Mouse (Mus musculus): Measurements from ENCODE around the gene Pde6g. TPM values are rescaled to one million over a fixed set of nuclear protein-coding genes. Genes with fewer than 3 reads are reported as not detected.
"Not testable (repeated sequence)": the region's sequence is repeated elsewhere in the genome, so short reads cannot be mapped to it uniquely, and the experiment has no call there.

Gene Pde6g
- polyA plus RNA-seq, 1 experiment from 2014 or later = 0.13 TPM

- Histone ChIP-seq H3K9ac (ENCODE audit: low read depth, low read length) (no peak overlapping the region), H3K4me2 (ENCODE audit: low read depth, low read length) (no peak overlapping the region), H3K4me1 (ENCODE audit: control insufficient read depth, low read depth, low read length) (no peaks in the 10 kb centered on the region; the same call in 1 of the 2 replicates), H3K27me3 (ENCODE audit: control insufficient read depth, insufficient read depth, low read depth, low read length) (no peaks in the 10 kb centered on the region), H3K36me3 (ENCODE audit: control insufficient read depth, insufficient read depth) (peaks cover 67% of the 10 kb centered on the region), H3K9me3 (replicated peaks; ENCODE audit: control insufficient read depth, low read length) (no peaks in the 10 kb centered on the region), H3K27ac (ENCODE audit: low read length) (no peak overlapping the region), H3K4me3 (ENCODE audit: low read depth, low read length) (no peak overlapping the region)
- ATAC-seq (ENCODE audit: low read depth) = no peak
- WGBS (ENCODE audit: insufficient replicate concordance) = 84% methylated on average over 1 of the region's 1 CpGs
Measured at GRCm38 (mm10) chr11:120418592-120418991, 34.7 kb downstream of the Pde6g start.

GRCm38 (mm10) chr11:120417852-120418251 lies 35.4 kb downstream of the Pde6g start:
- no peak overlapping the region for H3K9ac ChIP-seq (ENCODE audit: low read depth, low read length)
- 85% methylated on average over 7 of the region's 7 CpGs for WGBS (ENCODE audit: insufficient replicate concordance)
- no peaks in the 10 kb centered on the region for H3K27me3 ChIP-seq (ENCODE audit: control insufficient read depth, insufficient read depth, low read depth, low read length)
- no peaks in the 10 kb centered on the region; the same call in 1 of the 2 replicates for H3K4me1 ChIP-seq (ENCODE audit: control insufficient read depth, low read depth, low read length)
- no peaks in the 10 kb centered on the region for H3K9me3 ChIP-seq (replicated peaks; ENCODE audit: control insufficient read depth, low read length)
- H3K4me3 ChIP-seq (ENCODE audit: low read depth, low read length) = no peak overlapping the region
- no peak overlapping the region for H3K27ac ChIP-seq (ENCODE audit: low read length)
- no peak for ATAC-seq (ENCODE audit: low read depth)
- no peak overlapping the region for H3K4me2 ChIP-seq (ENCODE audit: low read depth, low read length)
- H3K36me3 ChIP-seq (ENCODE audit: control insufficient read depth, insufficient read depth) = peaks cover 68% of the 10 kb centered on the region

- H3K27me3 ChIP-seq (ENCODE audit: control insufficient read depth, insufficient read depth, low read depth, low read length); ATAC-seq (ENCODE audit: low read depth); H3K9me3 ChIP-seq (replicated peaks; ENCODE audit: control insufficient read depth, low read length); H3K4me3 ChIP-seq (ENCODE audit: low read depth, low read length); H3K4me2 ChIP-seq (ENCODE audit: low read depth, low read length); H3K4me1 ChIP-seq (ENCODE audit: control insufficient read depth, low read depth, low read length); H3K9ac ChIP-seq (ENCODE audit: low read depth, low read length); H3K27ac ChIP-seq (ENCODE audit: low read length): not testable (repeated sequence)
- peaks cover 74% of the 10 kb centered on the region for H3K36me3 ChIP-seq (ENCODE audit: control insufficient read depth, insufficient read depth)
- 92% methylated on average over 7 of the region's 10 CpGs for WGBS (ENCODE audit: insufficient replicate concordance)
Measured at GRCm38 (mm10) chr11:120413621-120414020, 39.7 kb downstream of the Pde6g start.

- Histone ChIP-seq H3K27ac (ENCODE audit: low read length) (0 out of 2 replicates have a peak overlapping the region, but pooled peaks have one; percentile 1), H3K4me1 (ENCODE audit: control insufficient read depth, low read depth, low read length) (peaks cover 17% of the 10 kb centered on the region), H3K27me3 (ENCODE audit: control insufficient read depth, insufficient read depth, low read depth, low read length) (no peaks in the 10 kb centered on the region), H3K4me3 (ENCODE audit: low read depth, low read length) (no peak overlapping the region), H3K9ac (ENCODE audit: low read depth, low read length) (no peak overlapping the region), H3K9me3 (replicated peaks; ENCODE audit: control insufficient read depth, low read length) (no peaks in the 10 kb centered on the region), H3K36me3 (ENCODE audit: control insufficient read depth, insufficient read depth) (peaks cover 70% of the 10 kb centered on the region), H3K4me2 (ENCODE audit: low read depth, low read length) (no peak overlapping the region)
- WGBS (ENCODE audit: insufficient replicate concordance) = 52% methylated on average over 1 of the region's 1 CpGs
- ATAC-seq (ENCODE audit: low read depth) = no peak
Measured at GRCm38 (mm10) chr11:120406445-120406844, 46.9 kb downstream of the Pde6g start.

- Histone ChIP-seq H3K36me3 (ENCODE audit: control insufficient read depth, insufficient read depth) (peaks cover 69% of the 10 kb centered on the region), H3K27me3 (ENCODE audit: control insufficient read depth, insufficient read depth, low read depth, low read length) (no peaks in the 10 kb centered on the region), H3K27ac (ENCODE audit: low read length) (no peak overlapping the region), H3K4me1 (ENCODE audit: control insufficient read depth, low read depth, low read length) (peaks cover 17% of the 10 kb centered on the region), H3K4me2 (ENCODE audit: low read depth, low read length) (no peak overlapping the region), H3K9me3 (replicated peaks; ENCODE audit: control insufficient read depth, low read length) (no peaks in the 10 kb centered on the region), H3K9ac (ENCODE audit: low read depth, low read length) (no peak overlapping the region), H3K4me3 (ENCODE audit: low read depth, low read length) (no peak overlapping the region)
- 24% methylated on average over 3 of the region's 3 CpGs for WGBS (ENCODE audit: insufficient replicate concordance)
- peak; percentile 94 for ATAC-seq (ENCODE audit: low read depth)
Measured at GRCm38 (mm10) chr11:120405867-120406266, 47.4 kb downstream of the Pde6g start.

GRCm38 (mm10) chr11:120404814-120405213 lies 48.5 kb downstream of the Pde6g start:
- 58% methylated on average over 1 of the region's 1 CpGs for WGBS (ENCODE audit: insufficient replicate concordance)

GRCm38 (mm10) chr11:120399319-120399718 lies 54.0 kb downstream of the Pde6g start:
- ATAC-seq (ENCODE audit: low read depth) = peak; percentile 69
- WGBS (ENCODE audit: insufficient replicate concordance) = 16% methylated on average over 2 of the region's 2 CpGs
- Histone ChIP-seq H3K9me3 (replicated peaks; ENCODE audit: control insufficient read depth, low read length) (no peaks in the 10 kb centered on the region), H3K4me2 (ENCODE audit: low read depth, low read length) (no peak overlapping the region), H3K4me3 (ENCODE audit: low read depth, low read length) (no peak overlapping the region), H3K27me3 (ENCODE audit: control insufficient read depth, insufficient read depth, low read depth, low read length) (no peaks in the 10 kb centered on the region), H3K9ac (ENCODE audit: low read depth, low read length) (no peak overlapping the region), H3K27ac (ENCODE audit: low read length) (peak overlapping the region; percentile 34; the same call in 1 of the 2 replicates), H3K36me3 (ENCODE audit: control insufficient read depth, insufficient read depth) (peaks cover 49% of the 10 kb centered on the region), H3K4me1 (ENCODE audit: control insufficient read depth, low read depth, low read length) (peaks cover 20% of the 10 kb centered on the region)

More at GRCm38 (mm10) chr11:120404814-120405213, 48.5 kb downstream of the Pde6g start:
- Histone ChIP-seq H3K9me3 (replicated peaks; ENCODE audit: control insufficient read depth, low read length) (no peaks in the 10 kb centered on the region), H3K9ac (ENCODE audit: low read depth, low read length) (no peak overlapping the region), H3K27ac (ENCODE audit: low read length) (no peak overlapping the region), H3K27me3 (ENCODE audit: control insufficient read depth, insufficient read depth, low read depth, low read length) (no peaks in the 10 kb centered on the region), H3K4me3 (ENCODE audit: low read depth, low read length) (no peak overlapping the region), H3K36me3 (ENCODE audit: control insufficient read depth, insufficient read depth) (peaks cover 69% of the 10 kb centered on the region), H3K4me2 (ENCODE audit: low read depth, low read length) (no peak overlapping the region), H3K4me1 (ENCODE audit: control insufficient read depth, low read depth, low read length) (peaks cover 24% of the 10 kb centered on the region)
- no peak for ATAC-seq (ENCODE audit: low read depth)

Other genes with a start within 250 kb of the Pde6g start
- 0.84 TPM in 2 replicates for gene Bahcc1, start 220.6 kb downstream of the Pde6g start, polyA plus RNA-seq (2015; fragmentation: Nextera tagmentation; extraction: Ambion mirVana)
- gene Actg1, start 105.0 kb downstream of the Pde6g start, polyA plus RNA-seq (2015; fragmentation: Nextera tagmentation; extraction: Ambion mirVana) = 531 and 545 TPM in 2 replicates
- not detected in 2 replicates for gene Fscn2, start 92.0 kb downstream of the Pde6g start, polyA plus RNA-seq (2015; fragmentation: Nextera tagmentation; extraction: Ambion mirVana)
- gene Faap100, start 74.7 kb downstream of the Pde6g start, polyA plus RNA-seq (2015; fragmentation: Nextera tagmentation; extraction: Ambion mirVana) = 6.0 and 6.5 TPM in 2 replicates
- 18.5 and 19.0 TPM in 2 replicates for gene Nploc4, start 15.8 kb downstream of the Pde6g start, polyA plus RNA-seq (2015; fragmentation: Nextera tagmentation; extraction: Ambion mirVana)
- gene Tspan10, start 10.9 kb downstream of the Pde6g start, polyA plus RNA-seq (2015; fragmentation: Nextera tagmentation; extraction: Ambion mirVana) = not detected in 2 replicates
- 9.1 and 9.3 TPM in 2 replicates for gene Oxld1, start 4.6 kb upstream of the Pde6g start, polyA plus RNA-seq (2015; fragmentation: Nextera tagmentation; extraction: Ambion mirVana)
- gene Ccdc137, start 4.6 kb upstream of the Pde6g start, polyA plus RNA-seq (2015; fragmentation: Nextera tagmentation; extraction: Ambion mirVana) = 15.0 and 15.2 TPM in 2 replicates
- 12.4 and 12.5 TPM in 2 replicates for gene Arl16, start 14.1 kb upstream of the Pde6g start, polyA plus RNA-seq (2015; fragmentation: Nextera tagmentation; extraction: Ambion mirVana)
- gene Mrpl12, start 31.1 kb upstream of the Pde6g start, polyA plus RNA-seq (2015; fragmentation: Nextera tagmentation; extraction: Ambion mirVana) = 81.5 and 83.1 TPM in 2 replicates
- gene Slc25a10, start 38.3 kb upstream of the Pde6g start, polyA plus RNA-seq (2015; fragmentation: Nextera tagmentation; extraction: Ambion mirVana) = 37.0 and 38.9 TPM in 2 replicates
- gene Gcgr, start 77.2 kb upstream of the Pde6g start, polyA plus RNA-seq (2015; fragmentation: Nextera tagmentation; extraction: Ambion mirVana) = 18.7 and 20.7 TPM in 2 replicates
- 38.5 and 39.1 TPM in 2 replicates for gene Mcrip1, start 96.2 kb upstream of the Pde6g start, polyA plus RNA-seq (2015; fragmentation: Nextera tagmentation; extraction: Ambion mirVana)
- 0.20 and 1.2 TPM in 2 replicates for gene Ppp1r27, start 97.6 kb upstream of the Pde6g start, polyA plus RNA-seq (2015; fragmentation: Nextera tagmentation; extraction: Ambion mirVana)
- gene P4hb, start 119.8 kb upstream of the Pde6g start, polyA plus RNA-seq (2015; fragmentation: Nextera tagmentation; extraction: Ambion mirVana) = 793 and 897 TPM in 2 replicates
- 201 and 205 TPM in 2 replicates for gene Arhgdia, start 128.1 kb upstream of the Pde6g start, polyA plus RNA-seq (2015; fragmentation: Nextera tagmentation; extraction: Ambion mirVana)
- 52.4 and 87.2 TPM in 2 replicates for gene Alyref, start 144.9 kb upstream of the Pde6g start, polyA plus RNA-seq (2015; fragmentation: Nextera tagmentation; extraction: Ambion mirVana)
- gene Anapc11, start 144.9 kb upstream of the Pde6g start, polyA plus RNA-seq (2015; fragmentation: Nextera tagmentation; extraction: Ambion mirVana) = 66.8 and 67.8 TPM in 2 replicates
- 16.2 and 16.4 TPM in 2 replicates for gene Npb, start 155.0 kb upstream of the Pde6g start, polyA plus RNA-seq (2015; fragmentation: Nextera tagmentation; extraction: Ambion mirVana)
- gene Pcyt2, start 164.4 kb upstream of the Pde6g start, polyA plus RNA-seq (2015; fragmentation: Nextera tagmentation; extraction: Ambion mirVana) = 158 and 184 TPM in 2 replicates
- gene Sirt7, start 171.7 kb upstream of the Pde6g start, polyA plus RNA-seq (2015; fragmentation: Nextera tagmentation; extraction: Ambion mirVana) = 27.3 and 28.0 TPM in 2 replicates
- gene Mafg, start 180.1 kb upstream of the Pde6g start, polyA plus RNA-seq (2015; fragmentation: Nextera tagmentation; extraction: Ambion mirVana) = 29.4 and 30.9 TPM in 2 replicates
- gene Pycr1, start 190.3 kb upstream of the Pde6g start, polyA plus RNA-seq (2015; fragmentation: Nextera tagmentation; extraction: Ambion mirVana) = 4.8 and 5.1 TPM in 2 replicates
- gene Myadml2, start 194.7 kb upstream of the Pde6g start, polyA plus RNA-seq (2015; fragmentation: Nextera tagmentation; extraction: Ambion mirVana) = 0.58 and 0.61 TPM in 2 replicates
- gene Notum, start 207.7 kb upstream of the Pde6g start, polyA plus RNA-seq (2015; fragmentation: Nextera tagmentation; extraction: Ambion mirVana) = 0.15 and 0.20 TPM in 2 replicates
- gene Aspscr1, start 219.5 kb upstream of the Pde6g start, polyA plus RNA-seq (2015; fragmentation: Nextera tagmentation; extraction: Ambion mirVana) = 44.6 and 44.7 TPM in 2 replicates